Mouse (Mus musculus) midbrain, embryonic 14.5 days (tissue): ENCODE results near the gene Gm17409. TPM values are rescaled to one million over a fixed set of nuclear protein-coding genes. Genes with fewer than 3 reads are reported as not detected.

ENCODE experiments used
- ATAC-seq: fragments of 200-750 bp; cut with Nextera tagmentation; 2 replicates; pipeline ENCODE4 v1.8.0; 2017; ENCODE audit warnings: moderate number of reproducible peaks, moderate library complexity; ENCODE audit not compliant: low FRiP score, low TSS enrichment
- DNase-seq: peaks from one replicate; pipeline ENCODE4 v3.0.0-alpha.2; 2015
- H3K27ac ChIP-seq: fragments of 300-500 bp; sonication (generic); replicated peaks from 2 replicates; pipeline ENCODE4 v1.5.1; 2014; ENCODE audit warnings: mild to moderate bottlenecking, low read depth, low read length, moderate library complexity
- H3K27me3 ChIP-seq: fragments of 300-500 bp; sonication (generic); 2 replicates; pipeline ENCODE4 v1.6.1; 2014; ENCODE audit warnings: low read length, control low read depth, mixed read lengths; ENCODE audit not compliant: control insufficient read depth, insufficient read depth
- H3K36me3 ChIP-seq: fragments of 300-500 bp; sonication (generic); 2 replicates; pipeline ENCODE4 v1.6.1; 2014; ENCODE audit warnings: low read length, control low read depth; ENCODE audit not compliant: control insufficient read depth, insufficient read depth
- H3K4me1 ChIP-seq: fragments of 300-500 bp; sonication (generic); 2 replicates; pipeline ENCODE4 v1.6.1; 2014; ENCODE audit warnings: mild to moderate bottlenecking, antibody characterized with exemption, low read length, control low read depth; ENCODE audit not compliant: control insufficient read depth, insufficient read depth
- H3K4me2 ChIP-seq: fragments of 300-500 bp; sonication (generic); 2 replicates; pipeline ENCODE4 v1.6.1; 2014; ENCODE audit warnings: mild to moderate bottlenecking, low read length, moderate library complexity
- H3K4me3 ChIP-seq: fragments of 300-500 bp; sonication (generic); replicated peaks from 2 replicates; pipeline ENCODE4 v1.5.1; 2014; ENCODE audit warnings: low read depth, low read length
- H3K9ac ChIP-seq: fragments of 300-500 bp; sonication (generic); replicated peaks from 2 replicates; pipeline ENCODE4 v1.6.1; 2014; ENCODE audit warnings: mild to moderate bottlenecking, low read length, moderate library complexity
- H3K9me3 ChIP-seq: fragments of 300-500 bp; sonication (generic); 2 replicates; pipeline ENCODE4 v1.6.1; 2016; ENCODE audit warnings: low read length, control low read depth, mixed read lengths; ENCODE audit not compliant: control insufficient read depth
- WGBS: fragments of 180-500 bp; shearing (Covaris S2); extraction: QIAGEN DNeasy Blood & Tissue Kit; methylation state at CpG from one replicate; pipeline ENCODE4 v1.1.7; 2014; 5-methylcytosine and 5-hydroxymethylcytosine counted together
- polyA plus RNA-seq: library from polyadenylated mRNA; unstranded; fragments of >200 nt; fragmentation: Nextera tagmentation; extraction: Ambion mirVana; gene quantifications from 2 replicates; pipeline ENCODE4 v1.2.1, GENCODE M21; 2014

Gene Gm17409
- polyA plus RNA-seq, 1 experiment from 2014 or later, result not detected

DNA sequence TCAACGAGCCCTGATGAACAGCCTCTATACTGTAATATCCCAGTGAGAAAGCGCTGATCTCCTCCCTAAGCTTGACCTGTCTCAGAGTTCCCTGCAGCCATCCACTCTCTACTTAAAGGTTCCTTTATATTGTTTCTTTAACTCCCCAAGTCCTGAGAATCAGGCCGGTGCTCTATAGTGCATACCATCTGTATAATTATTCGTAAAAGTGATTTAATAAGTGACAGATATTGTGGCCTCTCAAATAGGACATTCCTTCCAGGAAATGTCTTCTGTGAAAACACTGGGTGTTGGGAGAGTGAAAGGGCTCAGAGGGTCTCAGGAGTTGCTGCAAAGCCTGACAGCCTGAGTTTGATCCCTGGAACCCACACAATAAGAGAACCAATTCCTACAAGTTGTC, 8.2 kb downstream of the Gm17409 start:
- H3K4me2 ChIP-seq, result no peak overlapping the region
- H3K9me3 ChIP-seq, result no peaks in the 10 kb centered on the region
- no peaks in the 10 kb centered on the region for H3K27me3 ChIP-seq
- 93% methylated on average over 4 of the region's 4 CpGs for WGBS
- ATAC-seq, result no peak
- no peak for DNase-seq
- H3K4me1 ChIP-seq, result no peaks in the 10 kb centered on the region
- H3K36me3 ChIP-seq, result 0 out of 2 replicates have a peak, but pooled peaks cover 12% of the 10 kb centered on the region
- no peak overlapping the region for H3K27ac ChIP-seq
- no peak overlapping the region for H3K9ac ChIP-seq
- H3K4me3 ChIP-seq, result no peak overlapping the region

DNA sequence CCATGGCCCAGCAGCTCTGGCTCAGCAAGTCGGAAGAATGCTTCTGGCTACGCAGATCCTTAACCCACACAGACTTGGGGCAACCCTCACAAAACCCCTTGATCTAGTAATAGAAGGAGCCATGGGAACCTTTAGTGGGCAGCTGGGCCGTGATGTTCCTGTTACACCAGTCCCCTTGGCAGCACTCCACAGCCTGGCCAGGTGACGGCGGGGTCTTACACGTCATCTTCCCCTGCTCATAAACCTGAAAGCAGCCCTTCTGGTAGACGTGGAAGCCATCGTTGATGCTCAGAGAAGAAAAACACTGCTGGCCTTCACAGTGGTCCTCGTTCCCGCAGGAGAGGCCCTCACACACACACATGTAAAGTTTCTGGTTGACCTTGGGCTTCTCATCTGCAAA, 9.6 kb downstream of the Gm17409 start:
- Histone ChIP-seq H3K4me2 (no peak overlapping the region), H3K36me3 (0 out of 2 replicates have a peak, but pooled peaks cover 12% of the 10 kb centered on the region), H3K4me1 (no peaks in the 10 kb centered on the region), H3K9me3 (no peaks in the 10 kb centered on the region), H3K27me3 (no peaks in the 10 kb centered on the region), H3K27ac (no peak overlapping the region), H3K9ac (no peak overlapping the region), H3K4me3 (no peak overlapping the region)
- ATAC-seq (no peak), DNase-seq (no peak)
- WGBS, result 87% methylated on average over 10 of the region's 10 CpGs

DNA sequence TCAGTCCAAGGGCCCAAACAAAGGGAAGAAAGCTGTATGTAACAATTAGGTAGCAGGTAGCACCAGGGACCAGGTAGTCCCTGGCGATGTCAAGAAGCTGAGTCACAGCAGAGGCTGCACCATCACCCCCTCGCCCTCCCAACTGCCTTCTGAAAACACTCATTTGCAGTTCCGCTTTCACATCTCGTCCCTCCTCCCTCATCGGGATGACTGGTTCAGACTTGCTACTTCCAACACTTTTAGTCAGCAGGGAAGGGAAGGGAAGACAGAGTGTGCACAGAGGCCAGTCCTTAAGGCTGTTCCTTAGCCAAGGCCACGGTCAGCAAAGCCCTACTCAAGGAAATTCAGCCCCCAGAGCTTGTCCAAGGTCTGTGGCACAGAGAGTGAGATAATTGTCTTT, 10.8 kb downstream of the Gm17409 start:
- no peaks in the 10 kb centered on the region for H3K9me3 ChIP-seq
- H3K27me3 ChIP-seq, result no peaks in the 10 kb centered on the region
- H3K4me2 ChIP-seq, result no peak overlapping the region
- H3K36me3 ChIP-seq, result 0 out of 2 replicates have a peak, but pooled peaks cover 12% of the 10 kb centered on the region
- no peak overlapping the region for H3K27ac ChIP-seq
- DNase-seq, result no peak
- H3K9ac ChIP-seq, result no peak overlapping the region
- 0 out of 2 replicates have a peak, but pooled peaks cover 2% of the 10 kb centered on the region for H3K4me1 ChIP-seq
- no peak overlapping the region for H3K4me3 ChIP-seq
- ATAC-seq, result no peak
- 75% methylated on average over 6 of the region's 6 CpGs for WGBS

DNA sequence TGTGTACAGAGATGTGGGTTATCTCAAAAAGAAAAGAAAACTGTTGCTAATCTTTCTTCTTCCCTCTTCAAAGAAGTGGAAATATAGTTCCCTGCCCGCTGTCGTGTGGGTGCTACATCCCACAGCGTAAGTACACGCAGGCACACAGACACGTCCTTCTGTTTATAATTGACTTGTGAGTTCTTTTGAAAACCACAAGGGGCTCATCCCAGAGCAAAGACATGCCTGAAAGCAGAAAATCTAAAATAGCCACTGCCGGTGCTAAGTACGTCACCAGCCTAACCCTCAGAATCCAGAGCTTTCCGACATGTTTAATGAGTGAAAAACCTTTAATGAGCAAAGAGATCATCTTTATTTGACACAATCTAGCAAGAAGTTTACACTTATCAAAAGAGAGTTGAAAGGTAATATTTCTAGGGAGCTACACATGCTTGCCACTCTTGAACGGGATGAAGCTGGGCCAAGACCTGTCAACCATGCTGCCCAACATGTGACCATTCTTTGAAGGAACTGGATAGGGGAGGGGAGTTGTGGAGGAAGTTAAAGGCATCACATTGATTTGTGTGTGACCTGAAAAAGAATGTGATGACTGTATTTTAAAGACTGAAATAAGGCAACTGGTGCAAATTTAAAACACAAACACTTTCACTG, 11.7 kb downstream of the Gm17409 start:
- H3K36me3 ChIP-seq, result 0 out of 2 replicates have a peak, but pooled peaks cover 9% of the 10 kb centered on the region
- DNase-seq, result no peak
- no peak overlapping the region for H3K27ac ChIP-seq
- no peaks in the 10 kb centered on the region for H3K27me3 ChIP-seq
- H3K4me1 ChIP-seq, result 0 out of 2 replicates have a peak, but pooled peaks cover 3% of the 10 kb centered on the region
- no peaks in the 10 kb centered on the region for H3K9me3 ChIP-seq
- no peak for ATAC-seq
- 73% methylated on average over 9 of the region's 9 CpGs for WGBS
- no peak overlapping the region for H3K9ac ChIP-seq
- no peak overlapping the region for H3K4me2 ChIP-seq
- H3K4me3 ChIP-seq, result no peak overlapping the region

DNA sequence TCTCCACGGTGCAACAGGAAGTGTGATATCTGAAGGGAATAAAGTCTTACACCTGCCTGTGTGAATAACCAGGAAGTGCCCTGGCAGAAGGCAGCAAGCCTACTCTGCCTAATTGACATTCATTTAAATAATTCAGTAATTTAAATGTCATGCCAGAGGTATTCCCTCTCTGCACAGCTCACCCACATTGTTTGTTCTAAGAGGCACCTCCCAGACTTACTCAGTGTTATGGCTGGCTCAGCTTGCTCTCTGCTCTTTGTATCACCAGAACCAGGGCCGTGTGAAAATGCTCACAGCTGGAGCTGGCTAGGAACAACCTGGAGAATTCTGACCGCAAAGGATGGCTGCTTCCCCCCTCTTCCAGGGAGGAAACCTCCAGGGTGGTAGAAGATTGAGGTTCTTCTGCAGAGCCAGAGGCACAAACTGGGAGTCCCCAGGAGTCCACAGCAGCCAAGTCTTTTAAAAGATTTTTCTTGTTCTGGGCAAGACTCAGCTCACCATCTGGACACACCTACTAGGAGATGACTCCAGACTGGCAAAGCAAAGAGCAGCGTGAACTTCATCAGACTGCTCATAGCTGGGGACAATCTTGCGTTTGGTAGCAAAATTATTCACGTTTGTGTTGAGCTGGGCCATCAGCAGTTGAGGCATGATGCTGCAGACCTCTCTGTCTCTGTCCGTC, 14.5 kb downstream of the Gm17409 start:
- Histone ChIP-seq H3K9me3 (no peaks in the 10 kb centered on the region), H3K4me1 (peaks cover 11% of the 10 kb centered on the region; the same call in 1 of the 2 replicates), H3K9ac (no peak overlapping the region), H3K4me3 (no peak overlapping the region), H3K27ac (no peak overlapping the region), H3K27me3 (no peaks in the 10 kb centered on the region), H3K4me2 (no peak overlapping the region), H3K36me3 (0 out of 2 replicates have a peak, but pooled peaks cover under 1% of the 10 kb centered on the region)
- no peak for DNase-seq
- no peak for ATAC-seq
- 71% methylated on average over 7 of the region's 7 CpGs for WGBS

DNA sequence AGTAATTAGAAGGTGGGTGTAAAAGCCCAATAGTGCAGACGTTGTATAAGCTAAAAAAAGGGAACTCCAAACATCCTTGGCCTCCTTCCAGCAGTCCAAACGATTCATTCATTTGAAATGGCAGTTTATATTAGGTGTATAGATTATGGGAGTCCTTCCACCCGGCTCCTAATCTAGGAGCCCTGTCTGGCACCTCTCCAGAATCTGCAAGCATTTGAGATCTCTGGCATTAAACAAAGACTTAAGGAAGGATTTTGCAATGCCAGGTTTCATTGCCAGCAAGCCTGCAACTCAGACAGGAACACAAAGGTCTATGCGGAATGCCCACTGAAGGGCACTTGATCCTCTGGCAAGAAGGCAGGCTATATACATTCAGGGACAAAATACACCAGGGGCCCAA, 15.2 kb downstream of the Gm17409 start:
- no peak overlapping the region for H3K4me3 ChIP-seq
- ATAC-seq, result no peak
- peak; percentile 50 for DNase-seq
- H3K9me3 ChIP-seq, result no peaks in the 10 kb centered on the region
- H3K4me2 ChIP-seq, result no peak overlapping the region
- H3K9ac ChIP-seq, result no peak overlapping the region
- H3K36me3 ChIP-seq, result no peaks in the 10 kb centered on the region
- H3K27ac ChIP-seq, result no peak overlapping the region
- H3K27me3 ChIP-seq, result no peaks in the 10 kb centered on the region
- 61% methylated on average over 4 of the region's 4 CpGs for WGBS
- peaks cover 11% of the 10 kb centered on the region; the same call in 1 of the 2 replicates for H3K4me1 ChIP-seq

DNA sequence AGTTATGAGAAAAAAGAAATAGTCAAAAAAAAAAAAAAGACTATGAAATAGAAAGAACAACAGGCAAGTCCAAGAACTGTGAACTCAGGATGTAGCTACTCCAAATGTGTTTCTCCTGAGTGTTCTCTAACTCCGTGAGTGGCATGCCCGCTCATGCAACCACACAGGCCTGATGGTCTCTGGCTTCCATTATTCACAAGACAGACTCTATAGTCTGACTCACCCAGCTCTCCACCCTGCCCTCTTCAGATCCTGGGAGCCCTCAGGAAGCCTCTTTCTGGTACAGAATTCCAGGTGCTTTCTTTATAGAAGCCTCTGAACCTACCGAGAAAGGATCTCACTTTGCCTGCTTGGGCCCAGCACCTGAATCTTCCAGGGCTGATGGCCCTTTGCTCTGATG, 15.8 kb downstream of the Gm17409 start:
- Histone ChIP-seq H3K36me3 (no peaks in the 10 kb centered on the region), H3K4me3 (no peak overlapping the region), H3K4me1 (peaks cover 11% of the 10 kb centered on the region; the same call in 1 of the 2 replicates), H3K27ac (no peak overlapping the region), H3K27me3 (no peaks in the 10 kb centered on the region), H3K9ac (no peak overlapping the region), H3K4me2 (no peak overlapping the region), H3K9me3 (no peaks in the 10 kb centered on the region)
- WGBS, result 95% methylated on average over 3 of the region's 3 CpGs
- DNase-seq (no peak), ATAC-seq (no peak)

DNA sequence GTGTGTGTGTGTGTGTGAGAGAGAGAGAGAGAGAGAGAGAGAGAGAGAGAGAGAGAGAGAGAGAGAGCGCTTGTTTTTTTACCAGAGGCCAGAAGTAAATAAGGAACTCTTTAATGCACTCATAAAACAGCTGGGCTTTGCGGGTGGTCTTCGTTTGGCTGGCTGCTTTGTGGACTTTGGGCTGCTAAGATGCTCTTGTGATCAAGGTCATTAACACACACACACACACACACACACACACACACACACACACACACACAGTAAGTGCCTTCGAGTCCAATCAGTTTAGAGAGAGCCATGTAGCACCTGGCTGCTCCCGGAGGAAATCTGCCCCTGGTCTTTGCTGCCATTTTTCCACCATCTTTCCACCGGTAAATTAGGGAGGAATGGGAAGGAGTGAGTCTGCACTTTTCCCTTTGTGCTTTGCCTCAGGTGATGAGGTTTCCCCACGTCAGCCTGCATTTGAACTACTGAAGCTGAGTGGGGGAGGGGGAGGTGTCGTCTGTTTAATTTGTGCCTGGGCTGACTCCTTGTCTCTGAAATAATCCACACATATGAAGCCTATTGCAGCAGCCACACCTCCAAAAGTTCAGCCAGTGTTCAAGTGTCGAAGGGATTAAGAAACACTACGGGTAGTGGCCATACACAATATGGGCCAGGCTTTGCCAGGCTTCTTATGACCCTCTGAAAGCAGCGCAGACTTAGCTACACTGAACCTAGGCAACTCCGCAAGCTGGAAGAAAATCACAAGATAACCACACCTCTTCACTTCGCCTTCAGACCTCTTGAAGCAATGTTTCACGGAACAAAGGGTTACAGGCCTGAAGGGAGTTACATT, 16.7 kb downstream of the Gm17409 start:
- DNase-seq (peak; percentile 35), ATAC-seq (no peak; the same call in 1 of the 2 replicates)
- Histone ChIP-seq H3K27ac (peak overlapping the region; percentile 32; the same call in 1 of the 2 replicates), H3K4me2 (no peak overlapping the region), H3K9ac (no peak overlapping the region), H3K4me1 (peaks cover 11% of the 10 kb centered on the region; the same call in 1 of the 2 replicates), H3K4me3 (no peak overlapping the region), H3K9me3 (no peaks in the 10 kb centered on the region), H3K36me3 (no peaks in the 10 kb centered on the region), H3K27me3 (no peaks in the 10 kb centered on the region)
- WGBS, result 59% methylated on average over 14 of the region's 14 CpGs
